Mouse (Mus musculus) regulatory T cell (primary cell): ENCODE data around the gene Vrk2.

Source experiments
- in situ Hi-C: fragments of 300-600 bp; cut with MboI, MseI; formaldehyde crosslinking; loops from one replicate; pipeline ENCODE4 v1.15.1; 2025; ENCODE audit warnings: high pct_unique_total_duplicates

Vrk2 gene

DNA sequence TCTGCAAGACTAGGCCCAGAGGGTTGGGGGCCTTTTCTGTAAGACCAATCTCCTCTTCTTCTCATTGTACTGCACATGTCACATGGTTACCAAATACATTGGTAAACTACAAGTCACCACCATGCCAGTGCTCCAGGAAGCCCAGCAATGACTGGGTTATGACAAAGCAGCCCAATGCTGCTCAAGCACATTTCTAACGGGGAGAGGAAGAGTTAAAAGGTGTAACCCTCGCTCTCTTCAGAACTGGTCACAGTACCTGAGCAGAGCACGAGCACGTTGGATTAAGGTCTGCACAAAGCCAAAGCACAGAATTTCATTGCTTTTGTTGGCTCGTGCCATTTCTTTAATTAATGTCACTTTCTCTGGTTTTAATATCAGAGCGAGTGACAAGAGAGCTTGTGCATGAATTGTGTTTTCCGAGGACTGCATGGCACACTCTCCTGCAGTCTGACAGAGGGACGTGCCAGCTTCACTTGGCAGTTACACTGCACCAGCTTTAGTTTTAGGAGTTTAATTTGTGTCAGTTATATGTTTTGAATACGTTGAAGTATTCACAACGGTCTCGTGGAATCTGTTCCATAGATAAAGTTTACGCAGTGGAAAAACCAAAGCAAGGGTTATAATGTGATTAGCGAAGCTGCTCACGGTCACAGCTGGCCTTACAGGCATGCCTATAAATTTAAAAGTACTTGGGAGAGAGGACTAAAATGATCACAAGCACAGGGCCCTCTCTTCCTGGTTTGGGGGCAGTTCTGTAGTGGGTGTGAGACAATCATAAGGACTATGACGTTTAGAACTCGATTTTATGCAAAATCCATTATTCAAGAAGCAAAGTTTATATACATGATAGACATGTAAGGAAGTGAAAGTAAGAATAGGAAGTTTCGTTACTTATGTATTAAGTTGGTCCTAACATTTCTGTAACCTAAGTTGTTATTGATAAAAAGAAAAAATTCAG is 8.1 kb downstream of the Vrk2 start:
- in situ Hi-C loops, result loop anchor here (10.0 kb wide), 1 partner anchor 201 kb away; the partner anchor contains the start of gene Fancl

DNA sequence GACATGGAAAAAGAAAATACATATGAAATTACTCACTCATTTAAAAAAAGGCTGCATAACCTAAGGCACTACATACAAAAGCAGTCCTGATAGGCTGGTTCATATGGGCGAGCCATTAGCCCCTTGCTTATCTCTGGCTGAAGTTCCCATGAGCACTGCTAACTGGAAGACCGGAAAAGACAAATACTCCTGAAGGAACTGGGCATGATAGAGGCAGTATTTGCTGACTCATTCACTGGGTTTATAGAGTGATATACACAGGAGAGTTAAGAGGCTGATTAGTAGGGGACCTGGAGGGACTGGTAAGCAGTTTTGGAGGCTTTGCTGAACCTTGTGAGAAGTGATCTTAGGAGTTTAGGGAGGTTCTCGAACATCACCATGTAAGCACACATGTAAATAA is 42.2 kb downstream of the Vrk2 start:
- in situ Hi-C loops, result no loop called here

DNA sequence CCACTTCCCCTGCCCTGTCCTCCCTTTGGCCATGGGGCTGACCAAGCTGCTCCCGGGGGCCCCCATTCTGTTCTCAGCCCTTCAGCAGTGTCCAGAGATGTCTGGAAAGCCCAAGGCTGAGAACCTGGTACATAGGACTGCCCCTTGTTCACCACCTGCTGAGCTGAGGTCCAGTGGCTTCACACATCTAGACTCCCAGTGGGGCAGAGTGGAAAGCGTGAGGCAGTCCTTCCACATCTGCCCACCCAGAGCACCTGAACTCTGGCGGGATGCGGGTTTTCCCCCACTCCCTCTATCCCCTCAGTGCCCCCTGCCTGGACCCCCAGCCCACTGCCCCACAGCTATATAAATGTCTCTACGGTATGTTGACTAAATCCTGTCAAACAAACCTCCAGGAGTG is 56.0 kb downstream of the Vrk2 start:
- in situ Hi-C loops, result no loop called here

DNA sequence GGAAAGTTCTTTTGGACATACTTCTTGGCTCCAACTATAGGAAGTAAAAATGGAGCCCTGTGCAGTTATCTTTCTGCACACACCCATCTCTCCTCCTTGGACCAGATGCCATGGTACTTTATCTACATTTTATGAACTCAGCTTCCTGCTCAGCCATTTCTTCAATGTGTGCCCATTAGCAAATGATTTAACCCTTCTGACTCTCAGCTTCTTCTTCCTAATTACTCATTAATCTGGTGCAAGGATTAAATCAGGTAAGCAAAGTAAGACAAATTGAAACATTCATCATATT is 60.0 kb downstream of the Vrk2 start:
- in situ Hi-C loops, result no loop called here

DNA sequence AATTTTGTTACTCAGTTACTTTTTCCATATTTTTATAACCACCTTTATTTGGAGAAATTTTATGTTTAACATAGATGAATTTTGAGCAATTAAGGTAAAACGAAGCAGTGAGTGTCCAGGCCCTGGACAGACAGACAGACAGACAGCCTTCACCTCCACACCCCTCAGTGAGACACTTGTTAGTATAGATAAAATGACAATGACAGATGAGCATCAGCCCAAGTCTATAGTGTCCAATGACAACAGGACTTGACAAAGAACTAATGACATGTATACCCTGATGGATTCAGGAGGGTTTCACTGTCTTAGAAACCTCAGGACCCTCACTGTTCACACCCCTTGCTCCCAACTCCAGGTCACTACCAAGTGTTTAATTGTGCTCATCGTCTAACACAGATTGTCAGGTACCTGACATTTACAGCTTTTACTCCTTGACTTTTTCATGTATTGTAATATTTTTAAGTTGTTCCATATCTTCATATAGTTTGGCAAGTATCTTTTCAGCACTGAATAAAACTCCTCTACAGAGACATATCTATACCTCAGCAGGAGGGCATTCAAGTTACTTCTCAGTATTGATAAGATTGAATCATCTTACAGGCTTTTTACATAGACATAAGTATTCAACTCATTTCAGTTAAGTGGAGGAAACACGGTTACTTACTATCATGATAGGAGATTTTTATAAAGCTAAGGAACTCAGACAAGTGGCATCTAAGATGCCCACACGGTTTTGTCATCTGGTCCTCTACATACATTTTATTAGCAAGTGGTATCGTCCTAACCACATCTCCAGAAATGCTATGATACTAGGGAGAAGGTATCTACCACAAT is 60.6 kb downstream of the Vrk2 start:
- in situ Hi-C loops, result no loop called here

DNA sequence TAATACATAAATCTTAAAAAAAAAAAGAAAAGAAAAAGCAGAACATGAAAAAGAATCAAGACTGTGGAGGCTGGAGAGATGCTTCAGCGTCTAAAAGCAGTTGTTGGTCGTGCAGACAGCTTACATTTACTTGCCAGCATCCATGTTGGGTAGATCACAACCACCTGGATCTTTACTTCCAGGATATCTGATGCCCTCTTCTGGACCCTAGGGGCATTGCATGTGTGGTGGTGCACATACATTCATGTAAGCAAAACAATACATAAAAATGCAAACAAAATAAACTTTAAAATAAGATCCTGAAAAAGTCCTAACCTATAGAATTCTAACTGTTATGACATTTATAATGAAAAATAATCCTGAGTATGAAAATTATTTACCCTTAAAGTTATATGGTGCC is 66.9 kb downstream of the Vrk2 start:
- in situ Hi-C loops, result no loop called here

DNA sequence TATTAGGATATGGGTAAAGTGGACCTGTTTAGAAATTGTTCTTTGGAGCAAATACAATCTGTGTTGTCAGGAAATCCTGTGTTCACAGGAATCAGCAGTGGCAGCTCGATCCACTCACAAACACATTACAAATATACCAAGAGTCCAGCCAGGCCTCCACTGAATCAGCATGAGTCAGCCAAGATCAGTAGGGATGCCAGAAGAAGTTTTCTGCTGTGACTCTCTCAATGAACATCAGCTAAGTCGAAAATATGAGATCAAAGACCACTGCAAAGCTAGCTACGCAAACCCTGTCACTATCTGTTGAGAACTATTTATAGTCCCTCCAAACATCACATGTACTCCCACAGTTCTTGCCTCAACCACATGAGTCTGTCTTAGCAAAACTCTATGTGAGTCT is 74.8 kb downstream of the Vrk2 start:
- in situ Hi-C loops, result no loop called here

DNA sequence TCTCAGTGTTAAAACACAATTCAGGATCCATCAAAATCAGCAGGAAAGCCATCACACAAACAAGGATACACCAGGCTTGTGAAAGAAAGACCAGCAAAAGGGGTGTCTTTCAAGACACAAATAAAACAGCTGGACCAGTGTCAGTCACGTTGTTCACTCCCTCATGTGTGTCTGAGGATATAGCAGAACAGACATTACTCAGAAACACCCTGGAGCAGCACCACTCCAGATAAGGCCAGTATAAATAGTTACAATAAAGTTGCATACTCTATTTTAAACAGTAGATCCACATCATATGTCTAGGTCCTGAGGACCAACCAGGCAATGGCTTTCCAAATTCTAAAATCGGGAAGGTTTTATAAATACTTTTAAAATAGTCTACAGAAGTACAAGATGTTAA is 77.7 kb downstream of the Vrk2 start:
- in situ Hi-C loops, result no loop called here

DNA sequence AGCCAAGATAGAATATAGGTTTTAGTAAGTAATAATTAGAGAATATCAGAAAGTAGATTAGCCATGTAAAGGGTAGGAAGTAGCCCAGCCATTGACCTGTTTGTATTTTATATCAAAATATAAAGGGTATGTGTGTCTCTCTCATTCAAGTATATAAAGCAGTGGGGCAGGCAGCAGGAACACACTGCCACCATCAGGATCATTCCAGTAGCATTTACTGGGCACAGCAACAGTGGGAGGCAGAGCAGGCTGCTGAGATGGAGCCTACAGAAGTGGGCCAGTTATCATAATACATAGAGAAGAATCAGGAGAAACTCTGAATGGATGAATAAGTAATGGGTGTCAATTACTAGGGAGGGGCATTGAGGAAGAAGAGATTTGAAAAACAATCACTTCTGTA is 80.1 kb downstream of the Vrk2 start:
- in situ Hi-C loops, result no loop called here

DNA sequence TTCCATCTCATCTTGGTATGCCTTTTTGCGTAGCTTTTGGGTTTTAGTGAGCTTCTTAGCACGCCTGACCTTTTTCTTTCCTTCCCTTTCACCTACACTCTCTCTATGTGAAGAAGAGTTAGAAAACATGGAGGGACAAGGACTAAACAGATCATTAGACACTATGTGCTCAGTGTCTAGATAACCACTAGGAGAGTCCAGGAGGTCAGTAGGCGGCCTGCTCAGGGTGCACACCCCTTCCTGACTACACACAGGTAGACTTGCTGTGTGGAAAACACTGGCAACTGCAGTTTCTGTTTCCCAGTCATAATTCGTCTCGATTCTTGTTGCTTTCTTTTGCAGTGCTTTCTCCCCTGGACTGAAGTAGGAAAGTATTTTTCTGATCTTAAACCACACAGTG is 97.8 kb downstream of the Vrk2 start:
- in situ Hi-C loops, result loop anchor here (25.0 kb wide), 1 partner anchor 466 kb away; no protein-coding TSS in a partner anchor

DNA sequence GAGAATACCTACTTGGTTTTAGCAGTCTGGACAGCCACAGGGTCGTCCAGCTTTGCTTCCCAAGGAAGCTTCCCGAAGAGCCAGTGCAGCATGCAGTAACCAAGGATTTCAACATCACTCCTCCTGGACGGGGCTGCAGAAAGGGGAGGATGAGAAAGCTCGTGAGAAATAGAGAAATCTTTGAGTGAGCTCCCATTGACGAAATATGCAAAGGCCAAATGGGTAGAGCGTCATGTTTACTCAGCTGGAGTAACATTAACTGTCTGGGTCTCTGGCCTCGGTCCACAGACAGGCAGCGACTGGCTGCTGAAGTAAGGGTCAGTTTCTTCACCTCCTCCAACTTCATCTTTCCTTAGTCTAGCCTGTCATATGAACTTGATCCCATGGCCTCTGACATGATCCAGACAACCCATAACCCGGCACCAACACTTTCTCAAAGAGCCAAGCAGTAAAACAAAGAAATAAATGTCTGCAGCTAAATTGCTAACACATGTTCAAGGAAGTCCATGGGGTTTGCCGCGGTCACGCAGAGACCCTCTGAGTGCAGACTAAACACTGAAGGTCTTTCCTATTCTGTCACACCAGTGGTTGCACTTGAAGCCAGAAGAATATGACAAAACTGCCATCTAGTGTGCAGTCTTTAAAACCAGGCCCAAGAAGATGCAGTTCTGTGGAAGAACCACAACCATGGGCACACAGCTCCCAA is 103.9 kb downstream of the Vrk2 start:
- in situ Hi-C loops, result loop anchor here (25.0 kb wide), 1 partner anchor 472 kb away; no protein-coding TSS in a partner anchor

DNA sequence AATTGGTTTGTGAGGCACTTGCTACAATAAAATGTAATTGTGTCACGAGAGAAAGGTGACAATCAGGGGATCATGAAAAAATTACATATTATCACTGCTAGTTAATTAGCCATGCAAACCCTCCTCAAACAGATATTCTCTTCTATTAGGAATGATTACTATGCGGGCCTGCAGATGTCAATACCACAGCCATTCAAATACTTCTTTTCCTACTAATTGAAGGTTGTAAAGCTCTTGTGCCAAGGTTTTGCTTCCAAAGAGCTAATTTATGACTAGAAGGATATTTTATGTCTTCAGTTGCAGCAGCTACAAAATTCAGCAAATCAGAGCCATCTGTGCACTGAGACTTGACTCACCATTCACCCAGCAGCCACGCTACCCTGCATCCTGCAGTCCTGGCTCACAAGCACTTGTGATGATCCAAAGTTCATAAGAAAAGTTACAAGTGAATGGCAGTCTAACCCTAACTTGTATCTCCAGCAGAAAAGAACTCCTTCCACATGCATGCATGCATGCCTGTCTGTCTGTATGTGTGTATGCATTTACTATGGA is 112.0 kb downstream of the Vrk2 start:
- in situ Hi-C loops, result loop anchor here (25.0 kb wide), 1 partner anchor 481 kb away; no protein-coding TSS in a partner anchor

DNA sequence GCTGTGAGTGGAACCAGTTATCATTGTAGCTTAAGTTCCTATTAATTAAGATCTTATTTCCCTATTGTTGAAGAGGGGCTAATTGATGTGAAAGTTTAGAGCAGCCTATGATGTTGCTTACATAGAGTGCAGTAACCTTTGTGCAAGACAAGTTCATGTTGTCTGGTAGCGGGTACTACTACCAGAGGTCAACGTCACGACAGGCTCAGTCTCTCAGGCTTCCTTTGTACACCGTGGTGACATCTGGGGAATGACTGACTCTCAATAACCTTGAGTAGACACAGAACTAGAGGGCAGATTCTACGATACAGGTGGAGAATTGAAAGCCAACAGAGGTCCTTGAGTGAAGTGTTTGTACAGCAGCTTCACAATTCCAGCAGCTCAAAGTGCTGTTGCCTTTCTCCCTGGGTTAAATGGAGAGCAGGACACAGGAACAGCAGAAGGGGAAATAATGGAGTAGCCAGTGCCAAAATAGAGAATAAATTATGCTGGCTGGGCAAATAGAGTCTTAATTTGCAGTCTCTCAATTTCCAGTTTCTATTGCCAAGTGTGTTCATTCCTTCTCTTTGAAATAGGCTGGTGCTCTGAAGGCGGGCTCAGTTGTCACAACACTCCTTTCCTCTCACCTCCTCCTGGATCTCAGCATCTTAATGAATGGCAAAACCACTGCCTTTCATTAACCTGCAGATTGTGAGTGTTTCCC is 116.6 kb downstream of the Vrk2 start:
- in situ Hi-C loops, result loop anchor here (25.0 kb wide), 1 partner anchor 485 kb away; no protein-coding TSS in a partner anchor

DNA sequence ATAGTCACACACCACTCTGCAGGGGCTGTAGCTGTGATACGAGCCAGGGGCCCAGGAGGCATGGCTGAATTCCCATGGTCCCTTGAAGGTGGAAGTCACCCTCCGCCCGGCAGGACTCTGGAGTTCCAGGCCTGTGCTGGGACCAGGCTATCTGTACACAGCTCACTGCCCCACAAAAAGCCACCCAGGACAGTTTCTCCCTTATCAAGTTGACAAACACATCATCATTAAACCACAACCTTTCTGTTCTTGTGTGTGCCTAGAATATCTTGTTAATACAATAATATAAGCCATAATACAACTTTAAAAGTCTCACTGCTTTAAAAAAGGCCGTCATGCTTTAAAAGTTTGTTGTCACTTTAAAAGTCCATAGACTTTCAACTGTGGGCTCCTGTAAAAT is 139.7 kb downstream of the Vrk2 start:
- in situ Hi-C loops, result no loop called here

DNA sequence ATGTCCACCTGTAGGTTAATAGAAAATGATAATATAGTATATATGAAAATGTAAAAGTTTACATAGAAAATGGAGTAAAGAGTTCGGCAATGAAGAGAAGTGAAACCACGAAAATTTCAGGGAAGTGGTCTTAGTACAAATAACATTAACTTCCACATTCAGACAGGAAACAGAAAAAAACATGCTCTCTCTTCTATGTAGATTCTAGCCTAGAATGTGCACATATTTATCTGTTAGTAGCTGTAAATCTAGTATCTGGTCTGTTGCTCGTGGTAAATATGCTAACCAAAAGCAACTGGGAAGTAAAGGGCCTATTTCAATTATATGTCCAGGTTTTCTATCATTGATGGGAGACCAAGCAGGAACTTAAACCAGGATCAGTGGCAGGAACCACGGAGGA is 141.1 kb downstream of the Vrk2 start:
- in situ Hi-C loops, result no loop called here

DNA sequence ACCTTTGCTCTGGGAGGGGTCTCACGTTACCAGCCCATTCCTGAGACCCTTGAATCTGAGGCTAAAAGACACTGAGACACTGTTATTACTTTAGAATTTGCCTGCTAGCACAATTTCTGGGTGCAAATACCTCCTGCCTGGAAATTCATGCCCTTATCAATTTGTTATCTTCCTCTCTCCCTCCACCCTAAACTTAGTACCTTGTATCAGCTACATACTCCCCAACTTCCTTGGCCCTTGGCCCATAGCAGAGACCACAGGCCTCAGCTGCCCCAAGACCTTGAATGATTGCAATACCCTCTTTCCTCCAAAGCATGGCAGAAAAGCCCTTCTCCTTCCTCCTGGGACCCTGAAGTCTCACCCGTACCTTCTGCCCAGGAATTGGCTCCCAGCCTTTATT is 142.6 kb downstream of the Vrk2 start:
- in situ Hi-C loops, result no loop called here

DNA sequence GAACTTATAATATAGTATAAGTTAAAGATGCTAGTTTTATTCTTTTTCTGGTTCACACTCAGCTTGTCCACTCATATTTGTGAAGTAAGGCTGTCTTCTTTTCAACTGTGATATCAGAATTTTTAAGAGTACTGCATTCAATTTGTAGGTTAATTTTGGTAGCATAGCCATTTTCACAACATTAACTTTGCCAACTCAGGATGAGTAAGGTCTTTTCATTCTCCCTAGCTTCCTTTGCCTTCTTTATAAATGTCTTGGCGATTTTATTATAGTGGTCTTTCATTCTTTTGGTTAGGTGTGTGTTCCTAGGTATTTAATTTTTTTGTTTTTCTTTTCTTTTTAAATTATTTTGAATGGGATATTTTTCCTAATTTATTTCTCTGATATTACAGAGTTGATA is 143.2 kb downstream of the Vrk2 start:
- in situ Hi-C loops, result no loop called here

DNA sequence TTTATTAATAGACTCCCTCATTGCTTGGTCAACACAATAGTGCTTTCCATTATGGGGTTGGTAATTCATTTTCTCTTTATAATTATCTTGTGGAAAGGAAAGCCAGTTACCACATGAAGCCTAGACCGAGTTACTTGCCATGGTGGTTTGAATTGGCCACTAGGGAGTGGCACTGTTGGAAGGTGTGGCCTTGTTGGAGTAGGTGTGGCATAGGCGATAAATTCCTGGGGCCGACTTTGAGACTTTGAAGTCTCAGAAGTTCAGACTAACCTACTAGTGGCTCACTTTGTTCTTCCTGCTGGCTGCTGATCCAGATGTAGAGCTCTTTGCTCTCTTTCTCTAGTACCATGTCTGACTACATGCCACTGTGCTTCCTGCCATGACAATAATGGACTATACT is 144.0 kb downstream of the Vrk2 start:
- in situ Hi-C loops, result no loop called here

DNA sequence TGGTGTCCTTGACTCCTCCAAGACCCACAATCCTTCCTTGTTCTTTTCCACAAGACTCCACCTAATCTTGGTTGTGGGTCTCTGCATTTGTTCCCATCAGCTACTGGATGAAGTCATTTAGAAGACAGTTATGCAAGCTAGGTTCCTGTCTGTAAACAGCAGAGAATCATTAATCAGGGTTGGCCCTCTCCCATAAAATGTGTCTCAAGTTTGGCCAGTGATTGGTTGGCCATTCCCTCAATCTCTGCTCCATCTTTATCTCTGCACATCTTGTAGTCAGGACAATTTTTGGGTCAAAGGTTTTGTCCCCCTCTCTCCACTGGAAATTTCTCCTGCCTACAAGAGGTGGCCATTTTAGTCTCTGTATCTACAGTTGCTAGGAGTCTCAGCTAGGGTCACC is 149.4 kb downstream of the Vrk2 start:
- in situ Hi-C loops, result no loop called here

DNA sequence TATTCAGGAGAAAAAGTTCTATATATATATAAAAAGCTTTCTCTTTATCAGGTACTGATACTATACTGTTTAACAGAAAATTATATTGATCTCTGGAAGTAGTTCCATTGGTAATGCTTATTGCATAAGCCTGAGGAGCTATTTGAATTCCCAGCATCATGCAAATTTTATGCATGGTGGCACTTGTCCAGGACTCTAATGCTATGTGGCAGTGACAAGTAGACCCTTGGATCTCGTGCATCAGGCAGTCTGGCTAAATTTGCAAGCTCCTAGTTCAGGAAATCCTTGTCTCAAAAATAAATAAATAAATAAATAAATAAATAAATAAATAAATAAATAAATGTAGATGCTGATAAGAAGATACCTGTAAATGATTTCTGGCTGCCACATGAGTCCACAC is 152.7 kb downstream of the Vrk2 start:
- in situ Hi-C loops, result no loop called here

DNA sequence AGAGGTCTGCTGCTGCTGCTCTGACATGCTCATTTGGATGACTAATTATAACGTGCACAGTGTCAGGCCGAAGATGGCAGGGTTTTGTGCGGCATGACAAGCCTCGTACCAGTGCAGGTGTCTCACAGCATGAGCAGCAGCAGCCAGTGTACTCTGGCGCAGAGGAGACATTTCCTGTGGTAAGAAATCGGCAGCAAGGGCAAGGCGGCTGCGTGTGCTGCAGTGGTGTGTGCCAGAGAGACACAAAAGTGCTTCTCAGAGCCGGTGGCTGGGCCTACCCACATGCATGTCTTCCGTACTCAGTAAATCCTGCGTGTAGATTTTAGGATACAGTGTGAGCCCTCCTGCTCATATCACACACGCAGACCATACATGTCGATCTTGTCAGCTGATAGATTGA is 156.0 kb downstream of the Vrk2 start:
- in situ Hi-C loops, result loop anchor here (5.0 kb wide), 1 partner anchor 91 kb away; no protein-coding TSS in a partner anchor
